Mouse (Mus musculus) CD8-positive naive resting alpha-beta T cell, adult 2 months (primary cell): Measurements from ENCODE around the gene Ncbp1.

Experiments
- DNase-seq, 2 experiments: peaks; one replicate each; pipeline ENCODE4 v3.0.0; 2022; ENCODE audit warnings: low read depth in 2 of 2, low spot score in 2 of 2

Gene Ncbp1

GRCm38 (mm10) chr4:46129311-46130004, 9.0 kb upstream of the Ncbp1 start:
- no peak for DNase-seq

- DNase-seq, result peak; percentile 47 to 64
Observed at GRCm38 (mm10) chr4:46130221-46130620, 8.2 kb upstream of the Ncbp1 start.

- DNase-seq, result no peak
Observed at GRCm38 (mm10) chr4:46131791-46132190, 6.6 kb upstream of the Ncbp1 start.

DNA sequence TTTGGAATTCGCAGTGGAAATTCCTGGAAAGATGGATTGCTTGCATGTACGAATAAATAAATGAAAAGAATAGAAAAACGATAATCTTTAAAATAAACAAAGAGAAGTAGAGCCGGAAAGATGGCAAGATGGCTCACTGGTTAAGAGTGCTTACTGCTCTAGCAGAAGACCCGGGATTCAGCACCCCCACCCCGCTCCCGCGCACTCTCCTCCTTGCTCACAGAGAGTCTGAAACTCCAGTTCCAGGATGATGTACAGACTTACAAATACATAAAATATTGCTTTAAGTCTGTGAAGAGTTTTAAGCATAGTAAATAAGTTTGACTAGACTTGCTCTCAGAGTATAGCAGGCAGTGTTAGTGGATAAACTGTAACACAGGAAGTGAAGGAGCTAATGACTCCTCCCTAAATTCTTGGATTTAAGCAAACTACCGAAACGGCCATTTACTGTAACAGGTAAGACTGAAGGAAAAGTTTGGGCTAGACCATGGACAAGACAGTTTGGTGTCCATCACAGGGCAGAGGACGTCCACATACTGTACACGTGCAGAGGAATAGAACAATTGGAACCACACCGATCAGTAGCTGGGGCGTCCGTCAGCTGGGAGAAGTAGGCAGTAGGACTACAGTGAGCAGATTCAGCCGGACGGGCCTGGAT, 655 bp upstream of the Ncbp1 start:
- DNase-seq, result no peak

GRCm38 (mm10) chr4:46144323-46144722, 5.9 kb downstream of the Ncbp1 start:
- DNase-seq, result peak in 1 of 2 experiments; percentile 40

GRCm38 (mm10) chr4:46146881-46147280, 8.5 kb downstream of the Ncbp1 start:
- no peak for DNase-seq

DNA sequence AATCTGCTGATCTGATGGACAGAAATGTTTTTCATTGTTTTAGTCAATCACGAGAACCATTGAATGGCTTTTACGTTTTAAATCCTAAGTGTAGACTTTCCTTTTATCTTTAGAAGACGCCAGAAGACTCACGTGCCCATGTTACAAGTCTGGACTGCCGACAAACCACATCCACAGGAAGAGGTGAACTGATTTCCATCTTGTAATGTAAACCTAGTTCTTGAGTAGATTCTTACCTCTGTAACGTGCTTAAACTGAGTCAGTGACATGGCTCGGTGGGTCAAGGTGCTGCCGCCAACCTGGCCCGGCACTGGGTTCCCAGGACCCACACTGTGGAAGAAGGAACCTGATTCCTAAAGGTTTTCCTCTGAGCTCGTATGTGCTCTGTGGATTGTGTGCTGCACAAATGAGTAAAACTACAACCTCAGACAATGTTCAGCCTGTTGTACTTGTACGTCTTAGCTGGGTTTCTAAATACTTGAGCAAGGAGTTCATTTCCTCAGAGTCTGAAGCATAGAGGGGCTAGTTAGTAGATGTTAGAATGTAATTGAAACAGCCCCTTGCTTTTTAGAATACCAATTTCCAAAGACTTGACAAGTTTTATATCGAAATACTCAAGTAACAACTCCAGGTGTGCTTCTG, 13.6 kb downstream of the Ncbp1 start:
- DNase-seq, result peak; percentile 42 to 58

DNA sequence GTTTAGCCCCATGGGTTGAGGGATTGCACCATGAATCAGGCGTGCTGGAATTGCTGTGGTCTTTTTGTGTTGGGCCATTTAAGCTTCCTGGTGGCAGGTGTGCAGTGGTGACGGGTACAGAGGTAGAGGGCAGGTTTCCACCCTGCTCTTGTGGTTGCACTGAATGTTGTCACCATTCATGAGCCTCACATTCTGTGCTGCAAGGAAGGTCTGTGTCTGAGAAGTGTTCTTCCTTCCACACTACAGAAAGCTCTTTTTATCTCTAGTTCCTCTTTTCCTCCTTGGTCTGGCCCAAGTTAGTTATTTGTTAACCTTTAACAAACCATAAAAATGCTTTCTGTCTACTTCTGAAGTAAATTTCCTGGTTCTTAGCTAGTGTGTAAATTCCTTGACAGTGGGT, 25.6 kb downstream of the Ncbp1 start:
- no peak for DNase-seq

DNA sequence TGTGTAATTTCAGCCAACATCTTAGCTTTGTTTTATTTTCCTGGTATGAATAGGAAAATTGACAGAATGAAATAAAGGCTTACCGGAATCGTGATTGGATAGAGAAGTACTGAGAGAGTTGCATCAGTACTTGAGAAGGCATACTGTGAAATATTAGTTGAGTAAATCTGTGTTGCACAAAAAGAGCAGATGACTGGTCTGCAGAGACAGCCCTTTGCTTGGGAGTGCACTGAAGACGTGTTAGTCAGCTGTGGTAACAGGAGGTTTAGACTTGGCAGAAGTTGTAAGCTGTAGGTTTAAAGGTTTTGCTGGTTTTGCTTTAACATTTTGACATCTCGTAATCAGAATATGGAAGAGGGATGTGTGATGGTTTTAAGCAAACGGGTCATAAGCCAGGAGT, 27.4 kb downstream of the Ncbp1 start:
- DNase-seq, result no peak

DNA sequence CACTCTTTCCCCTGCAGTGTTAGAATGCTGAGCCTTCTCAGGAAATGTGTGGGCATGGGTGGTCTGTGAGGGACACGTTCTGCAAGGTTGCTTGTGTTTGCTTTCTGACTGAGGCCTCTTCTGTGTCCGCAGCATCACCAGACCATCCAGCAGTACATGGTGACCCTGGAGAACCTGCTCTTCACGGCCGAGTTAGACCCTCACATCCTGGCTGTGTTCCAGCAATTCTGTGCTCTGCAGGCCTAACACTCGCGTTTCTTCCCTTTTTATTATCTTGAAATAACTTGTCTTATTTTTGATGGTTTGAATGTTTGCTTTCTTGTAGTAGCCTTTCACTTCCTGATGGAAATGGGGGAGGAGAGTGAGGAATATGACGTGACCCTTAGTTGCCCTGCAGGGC, 33.3 kb downstream of the Ncbp1 start:
- no peak for DNase-seq

DNA sequence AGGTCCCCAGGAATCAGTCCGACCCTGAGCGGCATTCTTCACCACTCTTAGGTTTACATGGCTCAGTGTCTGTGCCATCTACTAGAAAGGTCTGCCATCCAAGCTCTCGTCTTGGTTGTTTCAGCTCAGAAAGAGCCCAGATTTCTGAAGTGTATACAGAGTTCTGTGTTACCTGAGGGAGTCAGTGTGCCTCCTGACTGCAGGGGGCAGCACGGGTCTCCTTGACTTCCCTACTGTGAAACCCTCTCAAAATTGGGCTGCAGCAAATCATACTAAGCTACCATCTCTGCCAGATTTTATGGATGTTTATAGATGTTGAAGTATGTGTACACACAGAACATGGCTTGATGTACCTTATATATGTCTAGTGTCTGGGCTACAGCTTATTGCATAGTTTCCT, 37.9 kb downstream of the Ncbp1 start:
- DNase-seq, result no peak

GRCm38 (mm10) chr4:46177018-46177417, 38.6 kb downstream of the Ncbp1 start:
- no peak for DNase-seq

- DNase-seq, result no peak
Observed at GRCm38 (mm10) chr4:46177496-46177895, 39.1 kb downstream of the Ncbp1 start.

DNA sequence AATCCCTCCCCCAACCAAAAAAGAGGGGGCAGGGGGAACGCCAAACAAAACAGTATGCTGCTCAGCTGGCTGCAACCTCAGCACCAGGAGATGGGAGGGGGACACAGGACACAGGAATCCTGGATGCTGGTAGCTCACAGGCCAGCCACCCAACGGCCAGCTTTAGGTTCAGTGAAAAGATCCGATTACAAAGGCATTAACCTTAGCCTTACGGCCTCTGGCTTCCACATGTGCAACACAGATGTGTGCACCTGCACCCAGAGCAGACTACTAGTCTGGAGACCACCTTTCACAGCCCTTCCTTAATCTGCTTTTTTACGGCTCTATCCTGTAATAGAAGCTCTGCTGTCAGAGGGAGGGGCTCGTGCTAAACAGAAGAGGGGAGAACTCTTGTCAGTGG, 42.8 kb downstream of the Ncbp1 start:
- no peak for DNase-seq

GRCm38 (mm10) chr4:46182181-46182580, 43.8 kb downstream of the Ncbp1 start:
- no peak for DNase-seq

DNA sequence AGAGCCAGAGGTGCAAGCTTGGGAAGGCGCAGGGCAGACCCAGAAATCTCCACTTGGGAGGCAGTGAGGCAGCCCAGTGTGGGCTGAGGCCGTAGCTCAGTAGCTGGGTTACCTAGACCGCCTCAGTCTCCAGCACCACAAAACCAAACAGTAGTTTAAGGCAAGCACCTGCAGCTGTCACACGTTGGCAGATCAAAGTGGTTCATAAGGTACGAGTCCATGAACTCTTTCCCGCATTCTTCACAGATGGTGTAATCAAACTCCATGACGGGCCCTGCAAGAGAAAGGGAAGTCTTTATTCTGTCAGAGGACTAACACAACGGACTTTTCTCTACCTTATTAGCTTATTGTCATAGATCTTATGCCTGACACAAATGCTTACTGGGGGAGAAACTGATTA, 47.0 kb downstream of the Ncbp1 start:
- DNase-seq, result no peak

DNA sequence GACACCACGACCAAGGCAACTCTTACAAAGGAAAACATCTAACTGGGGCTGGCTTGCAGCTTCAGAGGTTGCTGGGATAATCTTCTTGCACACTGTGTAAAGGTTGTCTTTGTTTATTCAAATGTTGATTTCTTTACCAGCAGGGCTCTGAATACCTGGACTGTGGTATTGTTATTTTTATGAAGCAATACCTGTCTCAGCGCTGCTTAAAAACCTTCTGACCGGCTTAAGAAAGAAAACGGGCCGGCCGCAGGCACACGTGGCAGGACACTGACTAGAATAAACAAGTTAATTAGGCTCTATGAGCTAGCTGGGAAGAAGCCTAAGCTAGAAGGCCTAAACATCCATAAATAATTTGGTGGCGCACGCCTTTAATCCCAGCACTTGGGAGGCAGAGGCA, 47.5 kb downstream of the Ncbp1 start:
- no peak for DNase-seq

DNA sequence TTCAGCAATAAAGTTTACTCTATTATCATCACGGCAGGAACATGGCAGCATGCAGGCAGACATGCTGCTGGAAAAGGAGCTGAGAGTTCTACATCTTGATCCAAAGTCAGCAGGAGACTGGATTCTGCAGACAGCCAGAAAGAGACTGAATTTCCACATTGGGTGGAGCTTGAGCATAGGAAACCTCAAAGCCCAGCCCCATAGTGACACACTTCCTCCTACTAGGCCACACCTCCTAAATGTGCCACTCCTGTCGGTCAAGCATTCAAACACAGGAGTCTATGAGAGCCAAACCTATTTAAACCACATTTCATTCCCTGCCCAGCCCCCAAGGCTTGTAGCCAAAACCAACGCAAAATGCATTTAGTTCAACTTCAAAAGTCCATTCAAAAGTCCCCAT, 48.1 kb downstream of the Ncbp1 start:
- DNase-seq, result no peak

DNA sequence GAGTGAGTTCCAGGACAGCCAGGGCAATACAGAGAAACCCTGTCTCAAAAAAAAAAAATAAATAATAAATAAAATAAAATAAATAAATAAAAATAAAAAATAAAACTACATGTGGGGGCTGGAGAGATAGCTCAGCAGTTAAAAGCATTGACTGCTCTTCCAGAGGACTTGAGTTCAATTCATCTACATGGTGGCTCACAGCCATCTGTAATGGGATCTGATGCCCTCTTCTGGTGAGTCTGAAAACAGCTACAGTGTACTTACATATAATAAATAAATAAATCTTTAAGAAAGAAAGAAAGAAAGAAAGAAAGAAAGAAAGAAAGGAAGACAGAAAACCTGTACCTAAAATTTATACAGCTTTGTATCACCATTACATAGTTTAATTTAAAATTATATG, 53.6 kb downstream of the Ncbp1 start:
- DNase-seq, result peak; percentile 13 to 37

- peak; percentile 88 to 90 for DNase-seq
Observed at GRCm38 (mm10) chr4:46195781-46196487, 57.5 kb downstream of the Ncbp1 start, which contains the start of gene Xpa. TSS of gene Xpa (minus strand) at chr4:46196311.

DNA sequence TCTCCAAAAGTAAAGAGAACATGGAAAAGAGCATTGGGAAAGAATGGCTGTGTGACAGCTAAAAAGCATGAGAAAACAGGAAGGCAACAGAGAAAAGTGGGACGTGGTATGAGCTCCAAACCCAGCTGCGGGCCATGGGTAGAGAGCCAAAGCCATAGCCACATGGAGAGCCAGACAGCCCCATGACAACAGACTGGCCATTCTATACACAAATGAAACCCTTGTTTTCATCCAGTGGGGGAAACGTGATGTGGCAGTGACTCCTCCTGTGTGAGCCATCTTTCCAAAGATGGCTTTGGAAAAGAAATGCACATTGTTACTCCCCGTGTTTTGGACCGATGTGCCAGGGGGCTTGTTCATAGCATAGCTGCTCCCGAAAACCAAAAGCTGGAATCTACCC, 58.1 kb downstream of the Ncbp1 start:
- no peak for DNase-seq

- no peak for DNase-seq
Observed at GRCm38 (mm10) chr4:46198064-46198463, 59.7 kb downstream of the Ncbp1 start.
